Mouse (Mus musculus) testis, postnatal 10 days (tissue): ENCODE data around the gene Arfip2.

Source experiments
- DNase-seq: peaks from one replicate; pipeline ENCODE4 v3.0.0; 2021; ENCODE audit warnings: low spot score

Gene Arfip2

GRCm38 (mm10) chr7:105640233-105640893 lies at the start of gene Arfip2, which contains the start of gene Gm45799:
Gene Arfip2, minus strand, starts transcription at chr7:105640416.
Gene Gm45799, plus strand, starts transcription at chr7:105640552.
- peak; percentile 95 for DNase-seq

GRCm38 (mm10) chr7:105685541-105686197 lies 45.5 kb upstream of the Arfip2 start:
- no peak for DNase-seq

DNA sequence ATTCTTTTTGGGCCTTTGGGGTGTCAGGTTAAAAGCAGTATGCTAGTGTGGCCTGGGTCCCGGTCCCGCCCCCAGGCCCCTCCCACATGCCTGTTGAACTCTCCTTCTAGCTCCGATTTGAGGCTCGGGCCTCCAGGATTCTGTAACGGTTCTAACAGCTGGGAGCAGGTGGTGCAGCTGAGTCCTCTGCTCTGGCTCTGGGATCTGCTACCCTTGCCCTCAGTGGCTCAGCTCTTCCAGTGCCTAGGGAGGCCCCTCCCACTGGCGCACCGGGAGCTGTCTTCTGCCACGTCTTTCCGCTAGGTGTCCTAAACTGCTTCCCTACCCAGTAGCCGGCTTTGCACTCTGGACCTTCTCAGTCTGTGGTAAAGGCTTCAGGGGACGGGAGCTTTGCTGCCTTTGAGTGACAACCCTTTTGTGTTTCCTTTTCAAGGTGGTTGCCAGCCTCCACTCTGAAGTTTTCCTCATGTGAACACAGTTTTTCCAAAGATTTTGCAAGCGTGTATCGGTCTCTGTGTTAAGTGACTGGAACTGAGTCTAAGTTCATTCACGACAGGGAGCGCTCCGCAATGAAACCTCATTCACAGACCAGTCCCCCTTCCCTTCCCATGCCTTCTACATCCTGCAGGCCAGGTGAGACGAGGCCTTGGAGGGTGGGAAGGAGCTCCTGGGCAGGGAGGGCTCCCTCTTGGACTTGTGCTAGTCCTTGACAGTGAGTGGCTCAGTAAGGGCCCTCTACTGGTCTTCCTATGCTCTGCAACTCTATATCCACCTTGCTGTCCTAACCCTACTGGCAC lies 10.6 kb upstream of the Arfip2 start, which contains the start of gene Dnhd1:
Dnhd1 (plus strand) TSS at position 189 of the 797 bp plus-strand sequence.
- peak; percentile 82 for DNase-seq

- DNase-seq: no peak
These were observed 1.7 kb upstream of the Arfip2 start for GRCm38 (mm10) chr7:105641936-105642335.

DNA sequence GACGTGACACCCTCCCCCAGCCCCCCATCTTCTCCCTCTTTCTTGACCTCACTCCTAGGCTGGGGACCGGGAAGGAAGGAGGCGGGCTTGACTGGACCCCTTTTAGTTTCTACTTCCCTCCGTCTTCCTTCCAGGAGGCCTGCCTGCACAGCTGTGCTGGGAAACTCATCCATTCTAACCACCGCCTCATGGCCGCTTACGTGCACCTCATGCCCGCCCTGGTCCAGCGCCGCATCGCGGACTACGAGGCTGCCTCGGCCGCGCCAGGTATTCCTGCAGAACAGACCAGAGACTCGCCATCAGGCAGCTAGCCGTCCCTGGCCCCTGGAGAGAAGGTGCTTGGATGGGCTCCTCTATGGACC lies 659 bp upstream of the Arfip2 start:
- no peak for DNase-seq

- DNase-seq: no peak
These were observed 460 bp downstream of the Arfip2 start, which contains the start of gene Timm10b for GRCm38 (mm10) chr7:105639756-105640155. Gene Timm10b, plus strand, starts transcription at chr7:105640056.

DNA sequence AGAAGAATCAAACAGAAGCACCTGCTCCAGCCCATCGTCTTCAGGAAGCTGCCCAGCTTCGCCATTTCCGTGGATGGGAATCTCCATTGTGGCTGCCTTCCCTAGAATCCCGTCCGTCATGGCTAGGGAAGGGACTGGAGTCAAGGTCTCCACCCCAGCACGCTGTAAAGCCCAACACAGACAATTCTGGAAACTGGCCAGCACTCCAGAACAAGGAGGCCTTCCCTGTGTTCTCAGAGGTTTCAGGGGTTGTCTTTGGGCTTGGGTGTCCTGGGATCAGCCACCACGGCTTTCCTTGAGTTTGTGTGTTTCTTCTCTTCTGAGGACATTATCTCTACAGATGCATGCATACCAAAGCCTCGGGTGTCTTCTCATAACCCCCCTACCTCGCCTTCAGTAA lies 912 bp downstream of the Arfip2 start:
- DNase-seq: peak; percentile 70

GRCm38 (mm10) chr7:105638776-105639175 lies 1.4 kb downstream of the Arfip2 start:
- DNase-seq: no peak

DNA sequence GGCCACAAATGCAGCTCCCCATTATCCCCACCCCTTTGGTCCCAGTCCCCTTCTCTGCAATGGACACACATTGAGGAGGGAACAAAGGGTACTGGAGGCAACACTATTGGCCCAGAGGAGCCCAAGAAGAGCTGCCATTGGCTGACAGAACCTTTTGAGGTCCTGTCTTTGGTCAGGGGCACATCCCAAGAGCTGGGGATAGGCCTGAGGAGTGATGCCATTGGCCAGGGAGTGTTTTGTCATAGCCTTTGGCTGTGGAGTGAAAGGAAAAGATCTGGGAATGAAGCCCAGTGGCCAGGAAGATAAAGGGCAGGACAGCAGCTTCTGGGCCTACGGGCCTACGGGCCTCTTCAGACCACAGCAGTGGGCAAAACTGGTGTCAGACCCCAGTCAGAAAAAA lies 4.5 kb downstream of the Arfip2 start:
- no peak for DNase-seq

- no peak for DNase-seq
These were observed 5.8 kb downstream of the Arfip2 start for GRCm38 (mm10) chr7:105634272-105634920.

DNA sequence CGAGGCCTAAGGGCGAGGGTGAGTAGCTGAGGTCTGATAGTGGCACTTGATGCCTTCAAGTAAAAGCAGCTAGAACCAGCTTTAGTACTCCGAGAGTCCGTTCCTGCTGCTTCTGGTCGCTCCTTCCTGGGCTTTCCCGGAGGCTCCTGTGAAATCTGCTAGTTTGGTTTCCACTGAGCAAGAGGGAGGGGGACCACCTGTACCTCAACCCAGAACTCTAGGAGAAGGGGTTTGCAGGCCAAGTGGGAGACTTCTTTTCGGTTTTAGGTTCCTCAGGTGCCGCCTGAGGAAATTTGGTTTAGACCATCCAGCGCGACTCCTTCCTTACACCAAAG lies 6.4 kb downstream of the Arfip2 start:
- no peak for DNase-seq

DNA sequence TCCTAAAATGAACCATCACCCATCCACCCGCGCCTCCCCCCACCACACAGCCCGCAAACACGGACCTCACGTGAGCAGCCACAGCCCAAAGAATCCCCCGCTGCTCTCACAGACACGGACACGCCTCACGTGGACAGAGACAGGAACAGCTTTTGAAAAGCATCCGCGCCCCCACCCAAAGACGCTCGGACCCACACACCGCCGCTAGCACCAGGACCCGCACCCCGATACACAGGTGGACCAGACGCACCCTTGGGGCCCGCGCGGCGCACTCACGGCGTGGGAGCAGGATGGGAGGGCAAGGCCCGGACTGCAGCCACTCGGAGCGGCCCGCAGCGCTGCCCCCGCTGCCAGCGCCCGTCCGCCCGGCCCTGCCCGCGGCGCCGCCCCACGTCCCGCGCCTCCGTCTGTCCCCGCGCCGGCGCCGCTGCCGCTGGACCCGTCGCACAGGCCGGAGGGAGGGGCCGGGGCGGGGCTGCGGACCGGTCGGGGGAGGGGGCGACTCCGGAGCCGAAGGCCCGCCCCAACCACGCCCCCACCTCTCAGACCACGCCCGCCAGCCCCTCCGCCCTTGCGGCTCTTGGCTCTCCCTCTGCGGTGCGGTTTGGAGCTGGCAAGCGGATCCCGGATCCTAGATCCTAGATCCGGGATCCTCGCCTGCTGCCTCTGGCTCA lies 7.0 kb downstream of the Arfip2 start, which contains the start of gene Trim3:
Trim3 (minus strand) TSS at position 445 of the 674 bp plus-strand sequence.
- DNase-seq: peak; percentile 97

DNA sequence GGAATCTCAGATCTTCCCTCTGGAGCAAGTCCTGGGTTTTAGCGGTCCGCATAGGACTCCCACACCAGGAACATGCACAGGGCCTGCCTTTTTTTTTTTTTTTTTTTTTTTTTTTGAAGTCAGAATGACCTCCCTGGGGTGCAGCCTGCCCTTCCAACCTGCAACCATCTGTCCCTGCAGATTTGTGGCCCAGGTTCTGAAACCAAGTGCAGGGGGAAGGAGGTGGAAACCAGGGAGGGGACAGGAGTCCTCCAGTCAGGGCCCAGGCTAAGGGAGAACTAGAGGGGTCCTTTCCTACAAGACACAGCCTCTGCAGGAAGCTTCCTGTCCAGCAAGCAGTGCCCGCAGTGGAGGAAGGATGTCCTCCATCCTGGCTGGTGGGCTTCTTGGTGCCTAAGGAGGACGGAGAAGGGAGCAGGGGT lies 7.7 kb downstream of the Arfip2 start:
- no peak for DNase-seq

DNA sequence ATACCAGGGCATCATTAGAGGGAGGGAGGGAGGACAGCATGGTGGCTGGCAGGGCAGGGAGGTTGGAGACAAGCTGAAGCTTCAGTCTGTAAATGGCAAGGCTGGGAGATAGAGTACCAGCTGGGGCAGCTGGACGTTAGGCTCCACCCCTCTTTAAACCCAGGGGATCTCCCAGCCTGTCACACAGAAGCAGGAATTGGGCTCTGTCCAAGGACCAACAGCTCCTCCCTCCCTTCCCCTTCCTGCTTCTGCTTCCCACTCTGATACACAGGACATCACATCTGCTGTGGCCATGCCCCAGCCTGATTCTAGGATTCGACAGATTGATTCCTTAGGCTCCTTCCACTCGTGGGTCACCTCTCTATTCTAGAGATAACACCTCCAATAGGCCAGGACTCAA lies 11.6 kb downstream of the Arfip2 start:
- DNase-seq: no peak

DNA sequence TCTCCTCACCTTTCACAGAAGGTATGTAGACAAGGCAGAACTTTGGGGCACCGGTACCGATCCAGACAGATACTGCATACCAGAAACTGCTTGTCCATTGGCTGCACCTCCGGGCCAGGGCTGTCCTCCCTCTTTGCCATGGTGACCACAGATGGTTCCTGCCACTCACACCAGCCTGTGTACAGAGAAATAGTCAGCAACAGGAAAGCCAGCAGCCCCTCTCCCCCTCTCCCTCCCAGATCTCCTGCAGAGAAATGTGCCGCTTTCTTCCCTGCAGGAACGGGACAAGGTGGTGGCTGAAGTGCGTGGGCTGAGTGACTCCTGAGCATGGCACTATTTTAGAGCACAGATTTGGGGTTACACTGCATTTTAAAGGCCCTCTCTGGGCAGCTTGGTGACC lies 14.8 kb downstream of the Arfip2 start:
- DNase-seq: no peak

DNA sequence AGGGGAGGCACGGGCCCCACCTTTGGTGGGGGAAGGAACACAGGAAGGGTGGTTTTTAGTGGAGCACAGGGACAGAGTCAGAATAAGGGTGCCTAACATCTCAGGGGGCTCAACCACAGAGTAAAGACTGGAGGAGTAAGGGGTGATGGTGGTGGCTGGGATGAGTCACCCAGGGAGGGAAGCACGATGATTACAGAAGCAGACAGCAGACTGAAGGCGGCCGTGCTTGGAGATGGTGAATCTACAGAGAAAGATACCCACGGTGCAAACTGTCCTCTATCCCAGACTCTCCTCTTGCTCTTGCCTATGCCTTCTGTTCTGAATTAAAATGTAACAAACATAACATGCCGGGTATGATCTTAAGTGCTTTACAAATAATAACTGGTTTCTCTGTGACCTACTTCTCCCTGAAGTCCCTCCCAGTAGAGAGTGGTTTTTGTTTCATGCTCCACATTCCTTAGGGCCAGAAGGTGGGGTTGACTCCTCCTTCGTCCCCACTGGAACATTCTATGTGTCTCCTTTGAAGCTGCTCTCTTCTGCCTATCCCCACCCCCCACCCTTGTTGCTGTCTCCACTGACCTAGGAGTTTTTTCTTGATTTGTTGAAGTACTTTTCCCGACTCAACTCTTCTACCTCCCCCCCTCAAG lies 18.4 kb downstream of the Arfip2 start:
- no peak for DNase-seq

DNA sequence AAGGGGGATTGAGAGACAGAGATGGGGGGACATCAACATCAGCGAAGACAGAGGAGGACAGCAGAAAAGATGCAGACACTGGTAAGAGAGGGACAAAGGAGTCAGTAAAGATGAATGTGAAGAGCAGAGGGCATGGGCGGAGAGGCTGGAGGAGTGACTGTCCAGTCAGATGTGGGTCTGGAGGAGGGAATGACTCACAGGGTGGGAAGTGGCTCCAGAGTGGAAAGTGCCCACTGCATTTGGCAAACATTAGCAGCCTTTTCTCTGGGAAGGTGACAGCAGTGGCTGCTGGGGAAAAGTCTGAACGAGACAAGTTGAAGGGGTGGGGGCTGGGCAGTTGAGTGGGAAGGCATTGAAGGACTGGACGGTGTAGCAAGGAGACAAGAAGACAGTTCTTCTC lies 19.2 kb downstream of the Arfip2 start:
- DNase-seq: no peak

DNA sequence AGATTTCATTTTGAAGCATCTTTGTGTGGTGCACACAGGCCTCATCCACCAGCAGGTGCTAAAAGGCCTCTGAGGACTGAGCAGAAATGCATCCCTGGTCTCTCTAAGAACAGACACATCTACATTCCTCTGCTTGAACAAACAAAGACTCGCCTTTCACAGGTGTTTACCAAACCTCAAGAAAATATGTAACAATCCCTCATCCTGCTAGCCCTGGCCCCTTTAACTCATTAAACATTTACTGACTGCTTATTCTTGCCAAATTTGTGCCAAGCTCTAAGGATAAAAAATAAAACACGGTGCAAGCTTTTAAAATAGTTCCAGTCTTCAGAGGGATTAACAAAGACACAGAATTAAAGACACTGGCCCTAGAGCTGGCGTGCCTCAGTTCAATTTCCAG lies 20.5 kb downstream of the Arfip2 start:
- DNase-seq: no peak

DNA sequence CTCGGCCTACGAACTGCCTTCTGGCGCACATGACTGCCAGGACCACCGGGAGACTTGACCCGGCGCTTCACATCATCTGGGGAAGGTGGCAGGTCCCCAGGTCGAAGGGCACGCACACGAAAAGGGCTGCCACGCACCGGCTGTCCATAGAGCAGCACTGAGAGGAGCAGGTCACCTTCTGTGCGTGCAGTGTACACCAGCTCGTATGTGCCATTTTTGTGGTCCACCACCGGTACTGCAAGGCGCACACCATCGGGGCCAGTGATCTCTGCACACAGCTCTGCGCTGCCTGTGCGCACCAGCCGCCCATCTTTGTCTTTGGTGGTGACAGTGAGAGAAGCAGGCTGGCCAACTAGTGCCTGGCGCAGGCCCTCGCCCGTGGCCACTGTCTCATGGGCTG lies 22.4 kb downstream of the Arfip2 start:
- DNase-seq: no peak

- no peak for DNase-seq
These were observed 23.7 kb downstream of the Arfip2 start for GRCm38 (mm10) chr7:105616561-105616960.

DNA sequence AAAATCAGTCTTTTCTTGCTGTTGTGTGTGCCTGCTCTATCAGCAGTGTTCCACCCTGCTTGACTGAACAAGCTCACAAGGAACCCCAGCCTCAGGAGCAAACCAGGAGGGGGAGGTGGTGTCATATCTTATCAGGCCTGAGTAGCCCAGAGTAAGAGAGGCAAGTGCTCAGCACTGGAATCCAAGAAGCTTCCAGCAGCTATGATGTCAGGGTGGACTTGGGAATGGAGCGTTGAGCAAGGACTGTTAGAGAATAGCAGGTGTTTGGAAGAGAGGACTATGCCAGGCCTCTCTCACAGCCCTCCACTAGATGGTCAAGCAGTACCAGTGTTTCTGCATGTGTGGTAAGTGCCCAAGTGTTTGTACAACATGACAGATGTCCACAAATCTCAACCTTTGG lies 24.5 kb downstream of the Arfip2 start:
- no peak for DNase-seq
